Mouse (Mus musculus) limb, embryonic 12.5 days (tissue): ENCODE measurements around the gene Sart3. TPM values are rescaled to one million over a fixed set of nuclear protein-coding genes. Genes with fewer than 3 reads are reported as not detected.
A peak's percentile ranks its signal among the peaks of the same experiment; 100 is the strongest.

Experiments used
- ATAC-seq: fragments of 200-750 bp; cut with Nextera tagmentation; 2 replicates; pipeline ENCODE4 v1.8.0; 2017; ENCODE audit warnings: low read depth, moderate TSS enrichment; ENCODE audit not compliant: insufficient number of reproducible peaks, insufficient read depth, low FRiP score, low TSS enrichment
- H3K27ac ChIP-seq: fragments of 300-500 bp; sonication (generic); 2 replicates; pipeline ENCODE4 v1.5.1; 2016; ENCODE audit warnings: mild to moderate bottlenecking, moderate library complexity
- H3K27me3 ChIP-seq: fragments of 300-500 bp; sonication (generic); 2 replicates; pipeline ENCODE4 v1.6.1; 2016; ENCODE audit warnings: mild to moderate bottlenecking, moderate library complexity
- H3K36me3 ChIP-seq: fragments of 300-500 bp; sonication (generic); 2 replicates; pipeline ENCODE4 v1.6.1; 2016; ENCODE audit warnings: mild to moderate bottlenecking, moderate library complexity
- H3K4me1 ChIP-seq: fragments of 300-500 bp; sonication (generic); replicated peaks from 2 replicates; pipeline ENCODE4 v1.6.1; 2016
- H3K4me2 ChIP-seq: fragments of 300-500 bp; sonication (generic); 2 replicates; pipeline ENCODE4 v1.6.1; 2016; ENCODE audit warnings: mild to moderate bottlenecking, moderate library complexity
- H3K4me3 ChIP-seq: fragments of 300-500 bp; sonication (generic); replicated peaks from 2 replicates; pipeline ENCODE4 v1.5.1; 2016; ENCODE audit warnings: mild to moderate bottlenecking
- H3K9ac ChIP-seq: fragments of 300-500 bp; sonication (generic); replicated peaks from 2 replicates; pipeline ENCODE4 v1.6.1; 2016; ENCODE audit warnings: mild to moderate bottlenecking, moderate library complexity
- H3K9me3 ChIP-seq: fragments of 300-500 bp; sonication (generic); 2 replicates; pipeline ENCODE4 v1.6.1; 2016; ENCODE audit warnings: mild to moderate bottlenecking, moderate library complexity
- WGBS: fragments of 180-500 bp; shearing (Covaris S2); methylation state at CpG from one replicate; pipeline ENCODE4 v1.1.7; 2016; 5-methylcytosine and 5-hydroxymethylcytosine counted together
- polyA plus RNA-seq: library from polyadenylated mRNA; unstranded; fragments of >200 nt; fragmentation: Nextera tagmentation; extraction: Ambion mirVana; gene quantifications from 2 replicates; pipeline ENCODE4 v1.2.1, GENCODE M21; 2016

The Sart3 gene
- polyA plus RNA-seq, 1 experiment from 2014 or later, result 87.9 TPM

DNA sequence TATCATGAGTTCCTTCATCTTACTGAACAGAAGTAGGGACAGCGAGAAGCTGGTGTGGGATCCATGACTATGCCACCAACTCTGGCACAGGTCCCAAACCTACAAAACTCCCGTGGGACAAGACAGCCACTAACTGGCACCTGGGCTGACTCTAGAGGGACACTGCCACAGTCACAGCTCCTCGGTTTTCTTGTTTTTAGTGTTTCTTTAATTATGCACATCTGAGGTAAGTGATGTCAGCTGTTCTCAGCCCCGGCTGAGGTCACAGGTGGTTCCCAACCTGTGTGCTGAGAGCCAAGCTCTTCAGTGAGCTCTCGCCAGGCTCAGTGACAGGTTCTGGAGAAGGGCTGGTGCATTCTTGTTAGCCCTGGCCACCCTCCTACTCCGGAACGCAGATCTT lies 7.9 kb downstream of the Sart3 start:
- no peak for ATAC-seq
- Histone ChIP-seq H3K9ac (no peak overlapping the region), H3K27me3 (no peaks in the 10 kb centered on the region), H3K4me3 (no peak overlapping the region), H3K36me3 (peaks cover 88% of the 10 kb centered on the region), H3K4me2 (no peak overlapping the region), H3K9me3 (no peaks in the 10 kb centered on the region), H3K27ac (no peak overlapping the region), H3K4me1 (peaks cover under 1% of the 10 kb centered on the region; the same call in 1 of the 2 replicates)
- WGBS, result 85% methylated on average over 7 of the region's 7 CpGs

DNA sequence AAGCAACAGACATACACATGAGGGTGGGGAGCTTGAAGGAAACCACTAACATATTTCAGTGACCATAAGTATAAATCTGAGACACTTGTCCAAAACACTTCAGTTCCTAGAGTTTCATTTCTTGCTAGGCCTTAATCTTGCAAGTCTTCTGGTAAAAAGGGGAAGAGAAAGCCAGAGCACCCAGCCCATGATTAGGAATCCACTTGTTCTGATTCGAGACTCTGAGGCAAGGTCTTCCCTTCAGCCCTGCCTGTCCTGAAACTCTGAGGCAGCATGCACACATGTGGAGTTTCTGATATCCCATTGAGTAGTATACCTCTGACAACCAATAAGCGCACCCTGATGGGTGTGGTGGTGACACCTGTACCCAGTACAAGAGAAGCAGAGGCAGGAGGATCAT lies 10.7 kb downstream of the Sart3 start:
- Histone ChIP-seq H3K27me3 (no peaks in the 10 kb centered on the region), H3K4me1 (no peaks in the 10 kb centered on the region), H3K36me3 (peaks cover 93% of the 10 kb centered on the region), H3K4me3 (no peak overlapping the region), H3K9me3 (no peaks in the 10 kb centered on the region), H3K9ac (no peak overlapping the region), H3K4me2 (no peak overlapping the region), H3K27ac (no peak overlapping the region)
- WGBS, result 85% methylated on average over 2 of the region's 2 CpGs
- ATAC-seq, result no peak

DNA sequence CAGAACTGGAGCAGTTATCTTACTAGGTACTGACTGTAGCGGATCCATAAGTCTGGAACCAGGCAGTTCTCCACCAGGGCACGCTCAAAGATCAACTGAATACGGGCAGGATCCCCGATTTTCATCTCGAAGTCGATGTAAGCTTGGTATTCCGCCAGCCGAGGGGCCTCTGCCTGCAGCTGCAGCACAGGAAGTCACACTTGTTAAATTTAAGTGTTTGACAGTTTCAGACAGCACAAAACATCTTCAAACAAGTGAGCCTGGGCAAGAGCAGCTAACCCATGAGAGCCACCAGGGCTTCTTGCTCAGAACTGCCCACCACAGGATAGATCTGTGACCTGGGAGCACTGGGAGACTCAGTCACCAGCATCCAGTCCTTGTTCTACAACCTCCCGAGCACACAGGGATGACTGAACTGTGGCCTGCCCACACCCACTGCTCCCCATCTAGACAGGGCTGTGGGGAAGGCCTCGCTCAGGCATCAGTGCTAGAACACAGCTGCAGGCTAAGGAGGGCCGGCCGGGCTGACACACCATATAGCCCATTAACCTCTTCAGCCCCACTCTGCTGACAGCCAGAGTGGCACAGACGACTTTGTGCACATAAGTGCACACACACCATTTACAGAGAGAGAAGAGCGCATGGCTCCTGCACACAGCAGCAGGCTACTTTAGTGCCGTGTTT lies 16.8 kb downstream of the Sart3 start:
- Histone ChIP-seq H3K27me3 (no peaks in the 10 kb centered on the region), H3K4me2 (no peak overlapping the region), H3K27ac (no peak overlapping the region), H3K9me3 (no peaks in the 10 kb centered on the region), H3K4me1 (no peaks in the 10 kb centered on the region), H3K9ac (no peak overlapping the region), H3K4me3 (no peak overlapping the region), H3K36me3 (peaks cover 99% of the 10 kb centered on the region)
- WGBS, result 87% methylated on average over 15 of the region's 15 CpGs
- no peak for ATAC-seq

DNA sequence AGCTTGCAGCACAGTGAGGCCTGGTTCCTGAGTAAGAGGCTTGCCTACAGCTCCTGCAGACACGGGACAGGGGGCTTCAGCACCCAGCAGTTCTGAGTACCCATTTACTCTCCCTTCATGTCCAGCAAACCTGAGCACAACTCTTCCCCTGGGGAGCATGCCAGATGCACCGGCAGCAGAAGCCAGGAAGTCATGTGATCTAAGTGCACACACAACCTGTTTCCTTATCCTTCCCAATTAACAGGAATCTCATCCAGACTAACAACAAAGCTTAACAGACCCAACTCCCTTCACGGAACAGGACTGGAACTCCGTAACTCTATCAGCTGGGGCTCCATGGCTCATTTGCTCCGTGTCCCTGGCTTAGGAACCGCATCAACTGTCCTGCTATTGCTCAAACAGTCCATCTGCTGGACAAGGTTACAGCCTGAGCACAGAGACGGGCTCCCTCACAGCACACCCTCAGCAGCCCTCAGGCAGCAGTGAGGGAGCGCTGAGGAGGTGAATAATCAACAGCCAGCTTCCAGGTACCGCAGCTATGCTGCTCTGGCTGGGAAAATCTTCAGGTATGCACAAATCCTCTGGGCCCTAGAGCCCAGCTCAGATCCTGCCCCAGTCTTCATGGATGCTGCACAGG lies 20.7 kb downstream of the Sart3 start:
- H3K27me3 ChIP-seq, result no peaks in the 10 kb centered on the region
- WGBS, result 91% methylated on average over 9 of the region's 9 CpGs
- H3K9ac ChIP-seq, result no peak overlapping the region
- H3K4me3 ChIP-seq, result no peak overlapping the region
- H3K4me1 ChIP-seq, result no peaks in the 10 kb centered on the region
- no peaks in the 10 kb centered on the region for H3K9me3 ChIP-seq
- no peak for ATAC-seq
- peaks cover 100% of the 10 kb centered on the region for H3K36me3 ChIP-seq
- no peak overlapping the region for H3K27ac ChIP-seq
- no peak overlapping the region for H3K4me2 ChIP-seq

DNA sequence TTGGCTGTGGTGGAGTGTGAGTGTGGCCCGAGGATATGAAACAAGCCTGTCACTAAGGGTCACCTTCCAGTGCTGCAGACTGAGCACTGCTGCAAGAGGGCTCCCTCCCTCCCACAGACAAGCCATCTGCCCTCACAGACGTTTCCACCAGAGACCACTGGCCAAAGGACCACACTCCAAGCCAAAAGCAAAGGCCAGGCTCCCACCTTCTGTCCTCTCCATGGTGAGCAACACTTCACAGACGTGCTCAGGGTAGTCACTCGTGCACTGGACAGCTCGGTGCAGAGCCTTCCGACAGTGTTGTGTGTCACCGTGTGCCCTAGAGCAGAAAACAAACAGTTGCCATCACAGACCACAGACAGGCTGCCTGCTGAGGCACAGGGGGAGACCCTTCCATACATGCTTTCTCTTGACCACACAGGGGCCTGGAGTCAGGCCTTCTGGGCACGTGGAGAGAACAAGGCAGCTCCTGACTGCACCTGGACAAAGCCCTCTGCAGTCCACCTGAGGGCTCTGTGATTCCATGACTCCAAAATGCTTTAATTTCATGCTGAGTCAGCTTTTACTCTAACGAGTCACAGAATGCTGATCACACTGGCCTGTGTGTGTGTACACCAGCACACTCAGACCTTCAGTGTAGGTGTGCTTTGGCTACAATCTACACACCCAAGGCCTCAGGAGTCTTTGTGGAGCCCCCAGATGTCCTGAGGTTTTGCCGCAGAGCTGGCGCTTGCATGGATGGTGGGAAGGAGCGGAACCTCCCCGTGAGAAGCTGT lies 23.6 kb downstream of the Sart3 start:
- Histone ChIP-seq H3K27me3 (no peaks in the 10 kb centered on the region), H3K4me2 (no peak overlapping the region), H3K4me3 (no peak overlapping the region), H3K9me3 (no peaks in the 10 kb centered on the region; the same call in 1 of the 2 replicates), H3K27ac (no peak overlapping the region), H3K36me3 (peaks cover 100% of the 10 kb centered on the region), H3K4me1 (no peaks in the 10 kb centered on the region), H3K9ac (no peak overlapping the region)
- no peak for ATAC-seq
- 92% methylated on average over 13 of the region's 13 CpGs for WGBS

DNA sequence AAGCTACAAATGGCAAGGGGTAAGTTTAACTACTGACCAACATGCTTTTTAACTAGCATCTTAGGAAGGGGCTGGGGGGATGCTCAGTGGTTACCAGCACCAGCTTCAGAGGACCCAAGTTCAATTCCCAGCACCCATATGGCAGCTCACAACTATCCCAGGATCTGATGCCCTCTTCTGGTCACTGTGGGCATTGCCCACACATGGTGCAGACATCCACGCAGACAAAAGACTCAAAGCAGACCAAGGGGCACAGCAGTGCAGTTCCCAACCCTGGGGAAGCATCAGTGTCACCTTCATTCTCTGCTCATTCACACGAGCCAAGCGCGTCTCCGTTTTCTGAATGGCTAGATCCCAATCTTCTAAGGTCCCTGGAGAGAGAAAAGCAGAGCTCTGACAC lies 24.7 kb downstream of the Sart3 start:
- ATAC-seq, result no peak
- H3K4me1 ChIP-seq, result no peaks in the 10 kb centered on the region
- H3K36me3 ChIP-seq, result peaks cover 100% of the 10 kb centered on the region
- no peak overlapping the region for H3K9ac ChIP-seq
- H3K4me3 ChIP-seq, result no peak overlapping the region
- H3K27me3 ChIP-seq, result no peaks in the 10 kb centered on the region
- H3K9me3 ChIP-seq, result no peaks in the 10 kb centered on the region; the same call in 1 of the 2 replicates
- 93% methylated on average over 5 of the region's 5 CpGs for WGBS
- H3K27ac ChIP-seq, result no peak overlapping the region
- no peak overlapping the region for H3K4me2 ChIP-seq

DNA sequence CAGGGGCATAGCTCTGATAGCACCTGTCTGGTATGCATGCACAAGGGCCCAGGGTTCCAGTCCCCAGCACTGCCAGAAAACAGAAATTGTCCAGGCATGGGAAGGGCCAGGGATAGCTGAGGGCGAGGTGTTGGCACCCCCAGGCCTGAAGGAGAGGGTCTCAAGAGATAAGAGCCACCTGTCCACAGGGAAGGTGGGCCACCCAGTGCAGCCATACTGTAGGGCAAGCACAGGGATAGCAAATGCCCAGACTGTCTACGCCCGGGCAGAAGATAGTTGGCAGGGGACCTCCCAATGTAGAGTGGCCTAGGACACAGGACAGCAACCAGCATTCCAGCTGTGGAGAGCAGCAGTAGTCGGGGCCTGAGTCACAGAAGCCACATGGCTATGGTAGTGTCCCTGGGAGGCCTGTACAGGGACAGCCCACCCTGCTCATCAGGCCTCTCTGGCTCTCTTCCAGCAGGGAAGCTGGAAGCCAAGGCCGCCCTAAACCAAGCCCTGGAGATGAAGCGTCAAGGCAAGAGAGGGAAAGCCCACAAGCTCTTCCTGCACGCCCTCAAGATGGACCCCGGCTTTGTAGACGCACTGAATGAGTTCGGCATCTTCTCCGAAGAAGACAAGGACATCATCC lies 34.6 kb downstream of the Sart3 start:
- 88% methylated on average over 11 of the region's 11 CpGs for WGBS
- Histone ChIP-seq H3K4me2 (no peak overlapping the region), H3K36me3 (peaks cover 56% of the 10 kb centered on the region)

DNA sequence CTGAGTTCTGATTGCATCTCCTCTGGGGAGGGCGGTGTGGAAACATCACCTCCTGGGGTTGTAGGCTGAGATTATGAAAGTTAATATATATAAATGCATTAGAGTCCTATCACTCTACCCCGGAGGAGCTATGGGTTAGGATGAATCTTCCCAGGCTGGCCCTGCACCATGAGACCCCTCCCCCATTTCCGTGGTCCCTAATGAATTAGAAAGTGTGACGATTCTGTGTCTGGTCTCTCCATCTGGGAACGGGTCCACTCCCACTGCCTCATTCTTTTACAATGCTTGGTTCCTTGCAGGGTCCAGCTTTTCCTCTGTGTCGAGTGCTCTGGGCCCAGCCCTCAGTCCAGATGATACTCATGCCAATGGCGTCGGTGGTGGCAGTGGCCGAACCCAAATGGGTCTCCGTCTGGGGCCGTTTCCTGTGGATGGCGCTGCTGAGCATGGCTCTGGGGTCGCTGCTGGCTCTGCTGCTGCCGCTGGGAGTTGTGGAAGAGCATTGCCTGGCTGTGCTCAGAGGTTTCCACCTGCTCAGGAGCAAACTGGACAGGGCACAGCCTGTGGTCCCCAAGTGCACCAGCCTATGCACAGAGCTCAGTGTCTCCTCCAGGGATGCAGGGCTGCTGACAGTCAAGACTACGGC lies 35.7 kb downstream of the Sart3 start:
- WGBS, result 42% methylated on average over 15 of the region's 15 CpGs
- peak overlapping the region; percentile 63 for H3K4me3 ChIP-seq
- H3K9me3 ChIP-seq, result no peaks in the 10 kb centered on the region
- H3K27me3 ChIP-seq, result no peaks in the 10 kb centered on the region
- peaks cover 45% of the 10 kb centered on the region for H3K36me3 ChIP-seq
- H3K27ac ChIP-seq, result 0 out of 2 replicates have a peak overlapping the region, but pooled peaks have one; percentile 95
- H3K9ac ChIP-seq, result peak overlapping the region; percentile 66
- no peak for ATAC-seq
- peaks cover 16% of the 10 kb centered on the region for H3K4me1 ChIP-seq
- peak overlapping the region; percentile 90 for H3K4me2 ChIP-seq

More for the DNA sequence above, 34.6 kb downstream of the Sart3 start:
- ATAC-seq, result no peak
- Histone ChIP-seq H3K27me3 (no peaks in the 10 kb centered on the region), H3K4me3 (no peak overlapping the region), H3K9ac (no peak overlapping the region), H3K9me3 (no peaks in the 10 kb centered on the region), H3K27ac (no peak overlapping the region), H3K4me1 (peaks cover 16% of the 10 kb centered on the region)

DNA sequence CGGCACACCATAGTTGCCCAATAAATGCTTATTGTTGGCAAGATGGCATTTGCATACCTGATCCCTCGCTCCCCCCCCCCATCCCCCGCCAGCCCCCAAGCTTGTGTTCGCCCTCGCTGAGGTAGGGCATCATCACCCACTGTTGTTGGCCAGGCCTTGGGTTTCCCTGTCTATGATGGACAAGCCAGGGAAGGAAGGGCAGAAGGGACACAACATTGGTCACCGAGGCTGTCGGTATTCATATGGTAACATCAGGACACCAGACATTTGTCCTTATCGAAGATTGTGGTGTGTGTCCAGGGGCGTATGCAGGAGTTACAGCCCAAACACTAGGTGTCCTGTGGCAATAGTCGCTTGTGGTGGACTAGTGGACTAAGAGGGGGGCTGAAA lies 36.2 kb downstream of the Sart3 start:
- Histone ChIP-seq H3K9ac (peak overlapping the region; percentile 66), H3K4me3 (peak overlapping the region; percentile 63), H3K4me1 (peaks cover 16% of the 10 kb centered on the region), H3K36me3 (peaks cover 40% of the 10 kb centered on the region), H3K27ac (peak overlapping the region; percentile 95), H3K27me3 (no peaks in the 10 kb centered on the region), H3K9me3 (no peaks in the 10 kb centered on the region), H3K4me2 (peak overlapping the region; percentile 90)
- 5% methylated on average over 10 of the region's 10 CpGs for WGBS
- ATAC-seq, result no peak

DNA sequence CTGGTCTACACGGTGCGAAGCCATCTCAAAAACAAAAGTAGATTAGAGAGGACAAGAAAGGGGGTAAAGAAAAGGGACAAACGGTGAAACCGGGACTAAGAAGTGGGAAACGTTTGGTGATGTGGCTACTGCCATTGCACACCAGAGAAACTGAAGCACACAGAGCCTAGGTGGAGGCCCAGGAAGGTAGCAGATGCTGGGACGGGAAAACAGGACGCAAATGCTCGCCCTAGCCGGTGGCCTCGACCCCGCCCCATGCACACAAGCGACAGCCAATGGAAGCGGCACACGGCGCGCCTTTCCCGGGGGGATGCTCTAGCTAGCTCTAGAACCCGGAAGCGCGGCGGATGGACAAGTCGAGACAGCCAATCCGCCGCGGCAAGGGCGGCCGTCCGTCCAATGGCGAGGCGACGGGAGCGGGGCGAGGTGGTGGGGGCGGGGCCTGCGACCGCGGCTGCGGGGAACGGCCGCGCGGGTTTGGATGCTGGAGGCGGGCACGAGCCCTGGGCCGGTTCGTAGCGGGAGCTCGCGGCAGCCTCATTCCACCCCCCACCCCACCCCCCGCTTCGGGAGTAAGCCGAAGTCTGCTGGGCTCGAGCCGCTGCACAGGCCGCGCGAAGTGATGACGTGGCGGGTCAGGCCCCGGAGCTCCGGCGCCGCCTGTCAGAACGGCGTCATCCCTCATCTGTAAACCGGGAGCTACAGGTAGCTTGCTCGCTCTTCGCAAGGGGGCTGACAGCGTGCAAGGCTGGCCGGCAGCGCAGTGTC lies 36.8 kb downstream of the Sart3 start, which contains the start of gene Ficd:
Gene Ficd (plus strand): TSS at position 459 of the 768 bp plus-strand sequence.
- H3K4me3 ChIP-seq, result peak within 1 kb of the TSS; percentile 63
- no peaks in the 10 kb centered on the region for H3K9me3 ChIP-seq
- ATAC-seq, result peak; percentile 93
- H3K27me3 ChIP-seq, result no peaks in the 10 kb centered on the region
- peaks cover 19% of the 10 kb centered on the region for H3K4me1 ChIP-seq
- peak within 1 kb of the TSS; percentile 95 for H3K27ac ChIP-seq
- peak within 1 kb of the TSS; percentile 90 for H3K4me2 ChIP-seq
- WGBS, result 1% methylated on average over 71 of the region's 71 CpGs
- peak within 1 kb of the TSS; percentile 66 for H3K9ac ChIP-seq
- H3K36me3 ChIP-seq, result peaks cover 34% of the 10 kb centered on the region
